Mouse (Mus musculus) lung, embryonic 15.5 days (tissue): ENCODE data around the gene Gm21394. TPM values are rescaled to one million over a fixed set of nuclear protein-coding genes. Genes with fewer than 3 reads are reported as not detected.
"Not testable (repeated sequence)": the region's sequence is repeated elsewhere in the genome, so short reads cannot be mapped to it uniquely, and the experiment has no call there.

Source experiments
- ATAC-seq: fragments of 200-750 bp; cut with Nextera tagmentation; 2 replicates; pipeline ENCODE4 v1.8.0; 2017; ENCODE audit warnings: moderate number of reproducible peaks, borderline replicate concordance; ENCODE audit not compliant: low FRiP score, low TSS enrichment; ENCODE audit errors: extremely low read depth
- H3K27ac ChIP-seq: fragments of 300-500 bp; sonication (generic); 2 replicates; pipeline ENCODE4 v1.5.1; 2015; ENCODE audit warnings: moderate library complexity, mild to moderate bottlenecking, inconsistent platforms
- H3K27me3 ChIP-seq: fragments of 300-500 bp; sonication (generic); 2 replicates; pipeline ENCODE4 v1.6.1; 2015; ENCODE audit warnings: inconsistent platforms
- H3K36me3 ChIP-seq: fragments of 300-500 bp; sonication (generic); 2 replicates; pipeline ENCODE4 v1.6.1; 2015; ENCODE audit warnings: inconsistent platforms
- H3K4me1 ChIP-seq: fragments of 300-500 bp; sonication (generic); 2 replicates; pipeline ENCODE4 v1.6.1; 2015; ENCODE audit warnings: inconsistent platforms
- H3K4me2 ChIP-seq: fragments of 300-500 bp; sonication (generic); 2 replicates; pipeline ENCODE4 v1.6.1; 2015; ENCODE audit warnings: inconsistent platforms, mild to moderate bottlenecking, moderate library complexity
- H3K4me3 ChIP-seq: fragments of 300-500 bp; sonication (generic); 2 replicates; pipeline ENCODE4 v1.5.1; 2015; ENCODE audit warnings: mild to moderate bottlenecking, inconsistent platforms
- H3K9ac ChIP-seq: fragments of 300-500 bp; sonication (generic); 2 replicates; pipeline ENCODE4 v1.6.1; 2015; ENCODE audit warnings: inconsistent platforms
- H3K9me3 ChIP-seq: fragments of 300-500 bp; sonication (generic); 2 replicates; pipeline ENCODE4 v1.6.1; 2016; ENCODE audit warnings: inconsistent platforms
- WGBS: fragments of 180-500 bp; shearing (Covaris S2); methylation state at CpG from one replicate; pipeline ENCODE4 v1.1.7; 2015; 5-methylcytosine and 5-hydroxymethylcytosine counted together
- polyA plus RNA-seq: library from polyadenylated mRNA; unstranded; fragments of >200 nt; fragmentation: Nextera tagmentation; extraction: Ambion mirVana; gene quantifications from 2 replicates; pipeline ENCODE4 v1.2.1, GENCODE M21; 2015

Gene Gm21394
- polyA plus RNA-seq: not detected in 2 replicates

- not testable (repeated sequence) for H3K27me3 ChIP-seq, ATAC-seq, H3K9ac ChIP-seq, H3K4me3 ChIP-seq, H3K4me1 ChIP-seq, H3K9me3 ChIP-seq, H3K36me3 ChIP-seq, H3K4me2 ChIP-seq, H3K27ac ChIP-seq
- no CpG with 5 or more reads among the region's 4 CpGs for WGBS
Measured at GRCm38 (mm10) chrY:84564807-84565206, at the start of gene Gm21394. TSS of gene Gm21394 (minus strand) at chrY:84564907.

Other genes starting within 250 kb of the Gm21394 start
- gene Gm21409, start 181.8 kb upstream of the Gm21394 start, polyA plus RNA-seq: not detected in 2 replicates